In genomic region chr1:135023583-135023982, GRCm38 (mm10) we compare ENCODE assay signal across 16 mouse cellular contexts.
A peak's percentile ranks its signal among the peaks of the same experiment; 100 is the strongest.
DNase-seq lines count a peak whose midpoint lies in the region; ATAC-seq and TF ChIP-seq lines count a peak whose summit lies in the region.
"Had no signal": no experiment of that assay in that cellular context is flagged by ENCODE, and none has a peak within 500 bp of the region (broad histone marks: within the 10 kb centered on the region; RNA-seq: fewer than 3 reads in every experiment).

No protein-coding gene starts in this region.

- no peak overlapping the region for H3K4me2 ChIP-seq in liver, embryonic 11.5 days
- H3K4me2 ChIP-seq: embryonic facial prominence, embryonic 12.5 days had no signal

- H3K36me3 ChIP-seq in liver, adult 2 months (ENCODE audit: control insufficient read depth, insufficient read depth, low read length) = no peaks in the 10 kb centered on the region
- no peaks in the 10 kb centered on the region for H3K36me3 ChIP-seq in liver, embryonic 11.5 days (ENCODE audit: control insufficient read depth, insufficient read depth, low read length)
- H3K36me3 ChIP-seq in ES-Bruce4 (ENCODE audit: control insufficient read depth, insufficient read depth, low read length, poor library complexity, severe bottlenecking) = no peaks in the 10 kb centered on the region
- H3K36me3 ChIP-seq: embryonic facial prominence, embryonic 12.5 days; forebrain, embryonic 10.5 days had no signal

- peak; percentile 13; the same call in 1 of the 2 replicates for TF ChIP-seq CTCF in liver, adult 2 months (IDR thresholded peaks at IDR 0.05; ENCODE audit: low read depth, low read length)
- TF ChIP-seq CTCF in ES-Bruce4 (IDR thresholded peaks at IDR 0.05; ENCODE audit: low read depth, low read length) = peak; percentile 25
- peak; percentile 17; the same call in 1 of the 2 replicates for TF ChIP-seq CTCF in embryonic fibroblast, embryonic 13.5 days (IDR thresholded peaks at IDR 0.05; ENCODE audit: borderline replicate concordance, insufficient read depth, low read length)

- no peaks in the 10 kb centered on the region for H3K27me3 ChIP-seq in liver, adult 2 months (ENCODE audit: control insufficient read depth, insufficient read depth, low read length)
- H3K27me3 ChIP-seq in liver, embryonic 11.5 days (replicated peaks; ENCODE audit: control insufficient read depth, insufficient read depth, low read length) = no peaks in the 10 kb centered on the region; the same call in 1 of the 2 replicates
- H3K27me3 ChIP-seq in ES-Bruce4 (ENCODE audit: control insufficient read depth, insufficient read depth, low read length, poor library complexity, severe bottlenecking) = no peaks in the 10 kb centered on the region
- H3K27me3 ChIP-seq: embryonic facial prominence, embryonic 12.5 days had no signal

- H3K9me3 ChIP-seq in liver, embryonic 11.5 days (ENCODE audit: control insufficient read depth, low read length) = no peaks in the 10 kb centered on the region; the same call in 1 of the 2 replicates
- H3K9me3 ChIP-seq in ES-Bruce4 (replicated peaks; ENCODE audit: control insufficient read depth, insufficient read depth, low read length, poor library complexity, severe bottlenecking) = 0 out of 2 replicates have a peak, but pooled peaks cover 7% of the 10 kb centered on the region
- H3K9me3 ChIP-seq: embryonic facial prominence, embryonic 12.5 days had no signal

- peak; percentile 30 for DNase-seq in CD4-positive, CD25-positive, alpha-beta regulatory T cell, adult 2 months (ENCODE audit: low read depth, low spot score)
- no peak for DNase-seq in liver, adult 2 months (ENCODE audit: extremely low read depth, low read depth, low spot score)
- no peak for DNase-seq in liver, embryonic 11.5 days (ENCODE audit: low spot score)
- DNase-seq in thymus, postnatal 0 days (ENCODE audit: low spot score) = no peak
- DNase-seq: cerebellum, postnatal 36 days; kidney, adult 18-20 months; left cerebral cortex, postnatal 4 days; midbrain, embryonic 14.5 days; right cerebral cortex, postnatal 14 days; thymus, adult 2 months had no signal

- no peak overlapping the region for H3K27ac ChIP-seq in liver, adult 2 months (replicated peaks; ENCODE audit: insufficient read depth, low read depth, low read length)
- H3K27ac ChIP-seq in liver, embryonic 11.5 days (ENCODE audit: low read depth, low read length) = no peak overlapping the region
- no peak overlapping the region for H3K27ac ChIP-seq in ES-Bruce4 (ENCODE audit: insufficient read depth, low read length)
- no peak overlapping the region for H3K27ac ChIP-seq in embryonic fibroblast, embryonic 13.5 days (ENCODE audit: insufficient read depth, low read length)
- H3K27ac ChIP-seq: embryonic facial prominence, embryonic 12.5 days; forebrain, embryonic 10.5 days had no signal

- no peak for TF ChIP-seq POLR2A in liver, adult 2 months (IDR thresholded peaks at IDR 0.05; ENCODE audit: extremely low read depth, insufficient read depth, low read length)
- TF ChIP-seq POLR2A in ES-Bruce4 (IDR thresholded peaks at IDR 0.05; ENCODE audit: insufficient read depth, low read length) = no peak
- no peak for TF ChIP-seq POLR2A in embryonic fibroblast, embryonic 13.5 days (IDR thresholded peaks at IDR 0.05; ENCODE audit: low read depth, low read length)

- no peak overlapping the region for H3K4me3 ChIP-seq in liver, adult 2 months (ENCODE audit: insufficient read depth, low read depth, low read length)
- H3K4me3 ChIP-seq in liver, embryonic 11.5 days (ENCODE audit: low read depth, low read length) = no peak overlapping the region
- H3K4me3 ChIP-seq in ES-Bruce4 (ENCODE audit: low read depth, low read length) = no peak overlapping the region
- no peak overlapping the region for H3K4me3 ChIP-seq in embryonic fibroblast, embryonic 13.5 days (ENCODE audit: insufficient read depth, low read length)
- H3K4me3 ChIP-seq: embryonic facial prominence, embryonic 12.5 days; forebrain, embryonic 10.5 days had no signal

- no peaks in the 10 kb centered on the region for H3K79me2 ChIP-seq in liver, adult 2 months (ENCODE audit: control insufficient read depth, insufficient read depth, low read length)

- no peak for TF ChIP-seq EP300 in ES-Bruce4 (IDR thresholded peaks at IDR 0.05; ENCODE audit: insufficient read depth, low read depth, low read length)

- no peaks in the 10 kb centered on the region for H3K4me1 ChIP-seq in liver, adult 2 months (ENCODE audit: control insufficient read depth, insufficient read depth, low read length)
- H3K4me1 ChIP-seq in liver, embryonic 11.5 days (replicated peaks; ENCODE audit: control insufficient read depth, insufficient read depth, low read length) = 0 out of 2 replicates have a peak, but pooled peaks cover 2% of the 10 kb centered on the region
- H3K4me1 ChIP-seq in ES-Bruce4 (ENCODE audit: control insufficient read depth, insufficient read depth, low read length) = no peaks in the 10 kb centered on the region
- H3K4me1 ChIP-seq in embryonic fibroblast, embryonic 13.5 days (ENCODE audit: control insufficient read depth, insufficient read depth, low read length) = peaks cover 30% of the 10 kb centered on the region

- WGBS in liver, adult 2 months = 62% methylated on average over 1 of the region's 1 CpGs
- WGBS in liver, embryonic 11.5 days = 66% methylated on average over 1 of the region's 1 CpGs

- no peak for ATAC-seq in CD4-positive, CD25-positive, alpha-beta regulatory T cell, adult 4 months
- ATAC-seq in liver, embryonic 11.5 days (replicated peaks; ENCODE audit: low FRiP score) = no peak
- ATAC-seq in inflammation-experienced regulatory T-cells, adult 6 months = no peak

- no peak overlapping the region for H3K9ac ChIP-seq in liver, adult 2 months (ENCODE audit: low read depth, low read length)
- H3K9ac ChIP-seq in liver, embryonic 11.5 days (ENCODE audit: low read depth, low read length) = no peak overlapping the region
- no peak overlapping the region for H3K9ac ChIP-seq in ES-Bruce4 (ENCODE audit: low read depth, poor library complexity, severe bottlenecking)
- H3K9ac ChIP-seq: embryonic facial prominence, embryonic 12.5 days had no signal
